Mouse (Mus musculus) midbrain, embryonic 15.5 days (tissue): ENCODE data around the gene 2210408I21Rik. TPM values are rescaled to one million over a fixed set of nuclear protein-coding genes. Genes with fewer than 3 reads are reported as not detected.
A peak's percentile ranks its signal among the peaks of the same experiment; 100 is the strongest.
"Not testable (repeated sequence)": the region's sequence is repeated elsewhere in the genome, so short reads cannot be mapped to it uniquely, and the experiment has no call there.

Source experiments
- ATAC-seq: fragments of 200-750 bp; cut with Nextera tagmentation; replicated peaks from 2 replicates; pipeline ENCODE4 v1.8.0; 2017; ENCODE audit warnings: moderate TSS enrichment
- H3K27ac ChIP-seq: fragments of 300-500 bp; sonication (generic); 2 replicates; pipeline ENCODE4 v1.5.1; 2015; ENCODE audit warnings: mild to moderate bottlenecking, inconsistent platforms
- H3K27me3 ChIP-seq: fragments of 300-500 bp; sonication (generic); replicated peaks from 2 replicates; pipeline ENCODE4 v1.6.1; 2015; ENCODE audit warnings: inconsistent platforms
- H3K36me3 ChIP-seq: fragments of 300-500 bp; sonication (generic); replicated peaks from 2 replicates; pipeline ENCODE4 v1.6.1; 2015; ENCODE audit warnings: inconsistent platforms
- H3K4me1 ChIP-seq: fragments of 300-500 bp; sonication (generic); 2 replicates; pipeline ENCODE4 v1.6.1; 2015; ENCODE audit warnings: inconsistent platforms
- H3K4me2 ChIP-seq: fragments of 300-500 bp; sonication (generic); 2 replicates; pipeline ENCODE4 v1.6.1; 2015; ENCODE audit warnings: inconsistent platforms, mild to moderate bottlenecking, moderate library complexity
- H3K4me3 ChIP-seq: fragments of 300-500 bp; sonication (generic); 2 replicates; pipeline ENCODE4 v1.5.1; 2015; ENCODE audit warnings: mild to moderate bottlenecking, inconsistent platforms
- H3K9ac ChIP-seq: fragments of 300-500 bp; sonication (generic); 2 replicates; pipeline ENCODE4 v1.6.1; 2015; ENCODE audit warnings: mild to moderate bottlenecking, inconsistent platforms
- H3K9me3 ChIP-seq: fragments of 300-500 bp; sonication (generic); 2 replicates; pipeline ENCODE4 v1.6.1; 2016; ENCODE audit warnings: inconsistent platforms
- WGBS: fragments of 180-500 bp; shearing (Covaris S2); methylation state at CpG from one replicate; pipeline ENCODE4 v1.1.7; 2015; ENCODE audit warnings: mixed read lengths; 5-methylcytosine and 5-hydroxymethylcytosine counted together
- polyA plus RNA-seq: library from polyadenylated mRNA; unstranded; fragments of >200 nt; fragmentation: Nextera tagmentation; extraction: Ambion mirVana; gene quantifications from 2 replicates; pipeline ENCODE4 v1.2.1, GENCODE M21; 2015

2210408I21Rik gene
- polyA plus RNA-seq = 10.9 and 13.4 TPM in 2 replicates

- Histone ChIP-seq H3K9ac (peak within 1 kb of the TSS; percentile 94), H3K36me3 (no peaks in the 10 kb centered on the region), H3K27ac (peak within 1 kb of the TSS; percentile 90), H3K9me3 (no peaks in the 10 kb centered on the region), H3K4me2 (peak within 1 kb of the TSS; percentile 67), H3K27me3 (no peaks in the 10 kb centered on the region), H3K4me1 (peaks cover 19% of the 10 kb centered on the region), H3K4me3 (peak within 1 kb of the TSS; percentile 91)
- ATAC-seq = peak; percentile 99
- under 1% methylated on average over 63 of the region's 65 CpGs for WGBS
These were observed at the start of gene 2210408I21Rik, which contains the start of gene Slf1 for GRCm38 (mm10) chr13:77134931-77135620. 2210408I21Rik (plus strand) TSS chr13:77135540. Slf1 (minus strand) TSS chr13:77135473.

GRCm38 (mm10) chr13:77092876-77093275 is 42.5 kb upstream of the 2210408I21Rik start:
- not testable (repeated sequence) for ATAC-seq, H3K4me1 ChIP-seq, H3K4me2 ChIP-seq, H3K4me3 ChIP-seq, H3K27ac ChIP-seq, H3K9me3 ChIP-seq, H3K9ac ChIP-seq, H3K27me3 ChIP-seq, H3K36me3 ChIP-seq
- 97% methylated on average over 1 of the region's 1 CpGs for WGBS

GRCm38 (mm10) chr13:77107734-77108133 is 27.6 kb upstream of the 2210408I21Rik start:
- no peak for ATAC-seq
- no peak overlapping the region for H3K27ac ChIP-seq
- no peaks in the 10 kb centered on the region for H3K27me3 ChIP-seq
- H3K9me3 ChIP-seq = no peaks in the 10 kb centered on the region
- no peaks in the 10 kb centered on the region for H3K36me3 ChIP-seq
- no peak overlapping the region for H3K9ac ChIP-seq
- H3K4me1 ChIP-seq = no peaks in the 10 kb centered on the region
- no peak overlapping the region for H3K4me3 ChIP-seq
- no peak overlapping the region for H3K4me2 ChIP-seq

DNA sequence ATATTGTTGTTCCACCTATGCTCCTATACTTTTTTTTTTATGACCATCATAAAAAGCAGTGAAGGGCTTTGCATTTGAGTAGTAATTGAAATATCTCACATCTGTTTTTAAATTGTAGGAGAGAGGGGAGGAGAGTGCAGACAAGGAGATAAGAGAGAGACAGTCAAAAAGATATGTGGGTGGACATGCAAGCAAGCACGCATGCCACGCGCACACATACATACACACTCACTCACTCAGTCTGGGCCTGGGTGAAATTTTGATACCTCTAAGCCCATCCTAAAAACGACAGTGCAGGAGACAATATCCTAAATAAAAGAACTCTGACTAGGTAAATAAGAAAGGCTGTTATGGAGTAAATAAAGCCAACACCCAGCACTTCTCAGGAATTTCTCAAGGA is 16.6 kb upstream of the 2210408I21Rik start:
- Histone ChIP-seq H3K27me3 (no peaks in the 10 kb centered on the region), H3K9ac (no peak overlapping the region), H3K4me2 (no peak overlapping the region), H3K9me3 (no peaks in the 10 kb centered on the region), H3K27ac (no peak overlapping the region), H3K4me1 (no peaks in the 10 kb centered on the region), H3K4me3 (no peak overlapping the region), H3K36me3 (no peaks in the 10 kb centered on the region)
- 97% methylated on average over 4 of the region's 4 CpGs for WGBS
- ATAC-seq = no peak

GRCm38 (mm10) chr13:77125159-77125558 is 10.2 kb upstream of the 2210408I21Rik start:
- no peaks in the 10 kb centered on the region for H3K4me1 ChIP-seq
- no peaks in the 10 kb centered on the region for H3K27me3 ChIP-seq
- no peaks in the 10 kb centered on the region for H3K9me3 ChIP-seq
- no peak overlapping the region for H3K9ac ChIP-seq
- no peaks in the 10 kb centered on the region for H3K36me3 ChIP-seq
- H3K27ac ChIP-seq = no peak overlapping the region
- H3K4me3 ChIP-seq = no peak overlapping the region
- ATAC-seq = no peak
- no peak overlapping the region for H3K4me2 ChIP-seq
- WGBS = 77% methylated on average over 3 of the region's 3 CpGs

DNA sequence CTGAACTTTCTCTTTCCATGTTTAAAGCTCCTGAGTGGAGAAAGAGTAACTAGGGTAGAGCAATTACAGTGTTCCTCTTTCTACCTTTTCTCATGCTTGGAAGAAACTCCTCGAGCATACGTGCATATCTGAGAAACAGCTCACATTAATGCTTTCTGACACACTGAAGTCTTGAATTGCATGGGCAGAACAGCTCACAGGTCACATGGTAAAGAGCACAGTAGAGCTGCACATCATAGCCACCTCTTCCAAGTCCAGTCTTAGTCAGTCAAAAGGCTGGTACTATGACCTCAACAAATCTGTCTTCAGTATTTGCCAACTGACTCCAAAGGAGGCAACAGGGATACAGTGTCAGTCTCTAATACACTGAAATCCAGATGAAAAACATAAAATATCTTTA is 7.1 kb upstream of the 2210408I21Rik start:
- no peak overlapping the region for H3K9ac ChIP-seq
- no peak for ATAC-seq
- H3K4me2 ChIP-seq = no peak overlapping the region
- peaks cover 4% of the 10 kb centered on the region; the same call in 1 of the 2 replicates for H3K4me1 ChIP-seq
- no peaks in the 10 kb centered on the region for H3K9me3 ChIP-seq
- H3K4me3 ChIP-seq = no peak overlapping the region
- WGBS = 85% methylated on average over 2 of the region's 2 CpGs
- H3K27me3 ChIP-seq = no peaks in the 10 kb centered on the region
- H3K36me3 ChIP-seq = no peaks in the 10 kb centered on the region
- no peak overlapping the region for H3K27ac ChIP-seq

- Histone ChIP-seq H3K4me1 (peaks cover 8% of the 10 kb centered on the region), H3K36me3 (no peaks in the 10 kb centered on the region), H3K9ac (no peak overlapping the region), H3K27ac (no peak overlapping the region), H3K4me3 (no peak overlapping the region), H3K27me3 (no peaks in the 10 kb centered on the region), H3K4me2 (no peak overlapping the region), H3K9me3 (no peaks in the 10 kb centered on the region)
- ATAC-seq = no peak
- WGBS = 87% methylated on average over 2 of the region's 2 CpGs
These were observed 4.2 kb upstream of the 2210408I21Rik start for GRCm38 (mm10) chr13:77131132-77131531.

DNA sequence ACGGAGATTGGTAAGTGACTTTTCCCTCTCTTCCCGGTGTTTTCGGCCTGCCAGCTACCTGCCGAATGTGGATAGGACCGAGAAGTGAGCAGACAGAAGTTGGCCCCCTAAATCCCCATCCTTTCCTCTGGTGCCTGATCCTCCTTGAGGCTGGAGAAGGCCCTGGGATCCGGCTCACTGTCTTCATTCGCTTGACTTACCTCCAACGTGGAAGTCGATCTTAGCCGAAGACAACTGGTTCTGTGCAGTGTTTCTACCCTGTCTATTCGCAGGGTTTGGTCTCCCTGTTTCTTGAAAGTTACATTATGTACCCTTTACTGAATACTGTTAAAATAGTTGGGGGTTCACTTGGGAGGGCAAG is 261 bp downstream of the 2210408I21Rik start:
- ATAC-seq = peak; percentile 87
- Histone ChIP-seq H3K36me3 (no peaks in the 10 kb centered on the region), H3K27ac (peak overlapping the region; percentile 90), H3K27me3 (no peaks in the 10 kb centered on the region), H3K4me1 (peaks cover 19% of the 10 kb centered on the region), H3K9me3 (no peaks in the 10 kb centered on the region), H3K4me3 (peak overlapping the region; percentile 91), H3K4me2 (peak overlapping the region; percentile 67), H3K9ac (peak overlapping the region; percentile 94)
- under 1% methylated on average over 11 of the region's 11 CpGs for WGBS

- no peak for ATAC-seq
- Histone ChIP-seq H3K9ac (no peak overlapping the region), H3K36me3 (no peaks in the 10 kb centered on the region), H3K4me1 (peaks cover 13% of the 10 kb centered on the region), H3K4me2 (no peak overlapping the region), H3K9me3 (no peaks in the 10 kb centered on the region), H3K27ac (no peak overlapping the region), H3K27me3 (no peaks in the 10 kb centered on the region), H3K4me3 (no peak overlapping the region)
- WGBS = 92% methylated on average over 2 of the region's 2 CpGs
These were observed 5.5 kb downstream of the 2210408I21Rik start for GRCm38 (mm10) chr13:77140890-77141289.

- no peaks in the 10 kb centered on the region for H3K36me3 ChIP-seq
- H3K27me3 ChIP-seq = no peaks in the 10 kb centered on the region
- no peak overlapping the region for H3K4me3 ChIP-seq
- ATAC-seq = no peak
- H3K4me2 ChIP-seq = no peak overlapping the region
- no peak overlapping the region for H3K9ac ChIP-seq
- no peak overlapping the region for H3K27ac ChIP-seq
- no peaks in the 10 kb centered on the region for H3K4me1 ChIP-seq
- no peaks in the 10 kb centered on the region for H3K9me3 ChIP-seq
These were observed 42.6 kb downstream of the 2210408I21Rik start for GRCm38 (mm10) chr13:77177931-77178330.

DNA sequence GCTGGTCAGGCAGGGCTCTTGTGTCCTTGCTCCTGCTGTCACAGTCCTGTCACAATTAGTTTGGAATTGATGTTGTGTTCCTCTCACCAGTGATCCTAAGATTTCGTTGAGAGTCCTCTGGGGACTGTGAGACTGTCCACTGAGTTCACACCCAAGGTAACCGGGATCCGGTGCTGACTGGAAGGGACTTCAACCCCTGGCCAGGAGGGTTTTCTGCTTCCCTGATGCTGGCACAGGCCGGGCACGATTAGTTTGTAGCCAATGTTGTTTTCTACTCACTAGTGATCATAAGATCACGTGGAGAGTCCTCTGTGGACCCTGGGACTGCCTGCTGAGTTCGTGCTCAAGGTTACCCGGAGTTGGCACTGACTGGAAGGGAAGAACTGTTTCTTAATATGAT is 55.3 kb downstream of the 2210408I21Rik start:
- no peak for ATAC-seq
- H3K4me3 ChIP-seq = no peak overlapping the region
- no peaks in the 10 kb centered on the region for H3K4me1 ChIP-seq
- no peak overlapping the region for H3K4me2 ChIP-seq
- no peaks in the 10 kb centered on the region for H3K9me3 ChIP-seq
- H3K9ac ChIP-seq = no peak overlapping the region
- no peaks in the 10 kb centered on the region for H3K36me3 ChIP-seq
- H3K27ac ChIP-seq = no peak overlapping the region
- WGBS = 92% methylated on average over 8 of the region's 8 CpGs
- H3K27me3 ChIP-seq = no peaks in the 10 kb centered on the region

DNA sequence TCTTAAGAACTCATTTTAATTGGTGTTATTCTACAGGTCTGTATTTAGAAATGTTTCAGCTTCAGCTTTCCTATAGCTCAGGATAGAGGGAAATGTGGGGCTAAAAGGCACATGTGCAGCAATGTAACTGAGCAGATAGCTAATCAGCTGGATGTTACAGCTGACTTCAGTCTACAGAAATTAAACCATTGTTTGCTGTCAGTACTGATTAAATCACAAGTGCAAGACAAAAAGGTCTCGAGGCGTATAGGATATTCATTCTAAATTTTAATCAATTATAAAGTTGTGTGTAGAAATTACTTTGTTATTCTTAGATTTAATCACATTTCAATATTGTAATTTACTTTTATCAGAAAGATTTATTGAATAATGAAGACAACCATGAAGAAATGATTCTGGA is 56.9 kb downstream of the 2210408I21Rik start:
- H3K36me3 ChIP-seq = no peaks in the 10 kb centered on the region; the same call in 1 of the 2 replicates
- H3K9ac ChIP-seq = no peak overlapping the region
- no peaks in the 10 kb centered on the region for H3K27me3 ChIP-seq
- H3K27ac ChIP-seq = no peak overlapping the region
- H3K4me3 ChIP-seq = no peak overlapping the region
- no peaks in the 10 kb centered on the region for H3K9me3 ChIP-seq
- H3K4me2 ChIP-seq = no peak overlapping the region
- no peaks in the 10 kb centered on the region for H3K4me1 ChIP-seq
- 84% methylated on average over 2 of the region's 2 CpGs for WGBS
- no peak for ATAC-seq

- H3K27me3 ChIP-seq = no peaks in the 10 kb centered on the region
- 60% methylated on average over 7 of the region's 7 CpGs for WGBS
These were observed 73.6 kb downstream of the 2210408I21Rik start for GRCm38 (mm10) chr13:77208764-77209418.

More at GRCm38 (mm10) chr13:77208764-77209418, 73.6 kb downstream of the 2210408I21Rik start:
- H3K27ac ChIP-seq = no peak overlapping the region
- ATAC-seq = peak; percentile 84
- no peak overlapping the region for H3K4me2 ChIP-seq
- H3K9ac ChIP-seq = no peak overlapping the region
- peaks cover 4% of the 10 kb centered on the region for H3K4me1 ChIP-seq
- H3K4me3 ChIP-seq = no peak overlapping the region
- H3K9me3 ChIP-seq = no peaks in the 10 kb centered on the region
- no peaks in the 10 kb centered on the region for H3K36me3 ChIP-seq
